Mouse (Mus musculus): ENCODE measurements around the gene Zfp689.

- TF ChIP-seq CTCF (conservative IDR thresholded peaks at IDR 0.05; ENCODE audit: low read length) (no peak), NANOG (IDR thresholded peaks at IDR 0.05; ENCODE audit: borderline replicate concordance, low read length) (no peak), POU5F1 (IDR thresholded peaks at IDR 0.05; ENCODE audit: borderline replicate concordance, low read length) (no peak)
These were observed 5.9 kb upstream of the Zfp689 start for GRCm38 (mm10) chr7:127454905-127455304.
